Mouse (Mus musculus): ENCODE results near the gene Fgfbp3.

DNA sequence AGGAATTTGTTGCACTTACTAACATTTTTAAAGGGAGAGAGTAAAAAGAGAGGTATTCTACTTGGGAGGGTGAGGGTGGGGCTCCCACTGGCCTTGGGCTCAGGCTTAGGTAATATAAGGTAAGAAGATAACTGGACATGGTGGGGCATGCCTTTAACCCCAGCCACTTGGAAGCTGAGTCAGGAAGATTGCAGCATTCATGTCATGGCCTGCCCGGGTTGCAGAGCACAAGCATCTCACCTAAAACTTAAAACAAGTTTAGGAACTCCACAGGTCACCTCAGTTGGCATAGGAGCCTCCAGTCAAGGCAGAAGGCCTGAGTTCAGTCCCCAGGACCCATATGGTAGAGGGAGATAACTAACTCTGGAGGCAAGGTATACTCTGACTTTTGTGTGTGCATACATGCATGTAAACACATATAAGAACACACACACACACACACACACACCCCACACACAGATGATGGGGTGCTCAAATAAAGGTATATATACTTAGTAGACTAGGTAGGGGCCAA lies 2.5 kb downstream of the Fgfbp3 start:
- no peak for TF ChIP-seq CTCF (IDR thresholded peaks at IDR 0.05)
- TF ChIP-seq EP300 (IDR thresholded peaks at IDR 0.05) = no peak

Data from lung, postnatal 0 days (tissue).